Mouse (Mus musculus) lung, postnatal 0 days (tissue): ENCODE results near the gene Gak.

Source experiments
- CTCF ChIP-seq: IDR thresholded peaks from 2 replicates; pipeline ENCODE4 v1.5.1; 2016; ENCODE audit warnings: antibody characterized with exemption, mild to moderate bottlenecking
- EP300 ChIP-seq: IDR thresholded peaks from 2 replicates; pipeline ENCODE4 v1.6.1; 2016; ENCODE audit warnings: antibody characterized with exemption, mild to moderate bottlenecking, control low read depth

GRCm38 (mm10) chr5:108581361-108581891 is 48.1 kb downstream of the Gak start:
- no peak for TF ChIP-seq CTCF
- no peak for TF ChIP-seq EP300
